18 mouse cellular contexts compared by ENCODE assay signal in genomic region chr2:3822483-3823455, GRCm38 (mm10).
A peak's percentile ranks its signal among the peaks of the same experiment; 100 is the strongest.
DNase-seq lines count a peak whose midpoint lies in the region; ATAC-seq lines count a peak whose summit lies in the region.
"Had no signal": no experiment of that assay in that cellular context is flagged by ENCODE, and none has a peak within 500 bp of the region (broad histone marks: within the 10 kb centered on the region; RNA-seq: fewer than 3 reads in every experiment).

No protein-coding gene starts in this region.

- no peak overlapping the region for H3K9ac ChIP-seq in forebrain, embryonic 14.5 days (ENCODE audit: low read length)
- H3K9ac ChIP-seq in forebrain, embryonic 11.5 days (ENCODE audit: low read length), result no peak overlapping the region
- no peak overlapping the region for H3K9ac ChIP-seq in neural tube, embryonic 13.5 days
- H3K9ac ChIP-seq: embryonic facial prominence, embryonic 13.5 days; liver, embryonic 13.5 days had no signal

- no peak overlapping the region for H3K27ac ChIP-seq in forebrain, embryonic 14.5 days (ENCODE audit: low read depth, low read length)
- no peak overlapping the region for H3K27ac ChIP-seq in forebrain, embryonic 11.5 days (ENCODE audit: low read depth, low read length)
- H3K27ac ChIP-seq in neural tube, embryonic 13.5 days (replicated peaks), result no peak overlapping the region
- H3K27ac ChIP-seq: embryonic facial prominence, embryonic 13.5 days; gastrocnemius, adult 2 months; layer of hippocampus, adult 2 months; liver, embryonic 13.5 days had no signal

- DNase-seq in forebrain, embryonic 14.5 days (ENCODE audit: low spot score), result peak; percentile 56
- DNase-seq in forebrain, embryonic 11.5 days (ENCODE audit: low spot score), result no peak
- DNase-seq in kidney, postnatal 10 days, result peak; percentile 12
- DNase-seq in kidney, adult 11 months, result no peak
- peak; percentile 79 to 81 for DNase-seq in adrenal gland, postnatal 36 days
- no peak for DNase-seq in gastrocnemius, postnatal 14 days
- no peak for DNase-seq in thymus, adult 18-20 months
- DNase-seq: B cell, adult 2 months; cerebellum, adult 11 months; cerebellum, postnatal 36 days; gastrocnemius, adult 2 months; heart, postnatal 36 days; liver, embryonic 13.5 days had no signal

- no peak overlapping the region for H3K4me2 ChIP-seq in forebrain, embryonic 14.5 days (ENCODE audit: low read length)
- H3K4me2 ChIP-seq in forebrain, embryonic 11.5 days (ENCODE audit: low read depth, low read length, severe bottlenecking), result no peak overlapping the region
- H3K4me2 ChIP-seq in neural tube, embryonic 13.5 days, result no peak overlapping the region
- H3K4me2 ChIP-seq: embryonic facial prominence, embryonic 13.5 days; liver, embryonic 13.5 days had no signal

- no peaks in the 10 kb centered on the region for H3K27me3 ChIP-seq in forebrain, embryonic 14.5 days (replicated peaks; ENCODE audit: control insufficient read depth, insufficient read depth, low read length)
- no peaks in the 10 kb centered on the region for H3K27me3 ChIP-seq in forebrain, embryonic 11.5 days (ENCODE audit: control insufficient read depth, insufficient read depth, low read length)
- no peaks in the 10 kb centered on the region for H3K27me3 ChIP-seq in neural tube, embryonic 13.5 days
- H3K27me3 ChIP-seq: embryonic facial prominence, embryonic 13.5 days; liver, embryonic 13.5 days had no signal

- 0 out of 2 replicates have a peak, but pooled peaks have one; percentile 44 for ATAC-seq in forebrain, embryonic 14.5 days
- ATAC-seq in forebrain, embryonic 11.5 days (replicated peaks; ENCODE audit: low FRiP score), result no peak
- ATAC-seq in neural tube, embryonic 13.5 days (ENCODE audit: low read depth), result peak; percentile 36; the same call in 1 of the 2 replicates
- ATAC-seq: lung, postnatal 0 days had no signal

- intact Hi-C loops in gastrocnemius, postnatal 14 days (cut with DNase I; ENCODE audit: low total_unique reads), result no loop called here

- H3K4me3 ChIP-seq in forebrain, embryonic 14.5 days (ENCODE audit: low read depth, low read length), result no peak overlapping the region
- no peak overlapping the region for H3K4me3 ChIP-seq in forebrain, embryonic 11.5 days (ENCODE audit: low read depth, low read length)
- no peak overlapping the region for H3K4me3 ChIP-seq in neural tube, embryonic 13.5 days
- H3K4me3 ChIP-seq: embryonic facial prominence, embryonic 13.5 days; gastrocnemius, adult 2 months; layer of hippocampus, adult 2 months; liver, embryonic 13.5 days; megakaryocyte, embryonic 14.5 days had no signal

- H3K4me1 ChIP-seq in forebrain, embryonic 14.5 days (ENCODE audit: control insufficient read depth, insufficient read depth, low read length), result no peaks in the 10 kb centered on the region
- H3K4me1 ChIP-seq in forebrain, embryonic 11.5 days (replicated peaks; ENCODE audit: control insufficient read depth, insufficient read depth, low read length), result no peaks in the 10 kb centered on the region
- H3K4me1 ChIP-seq in neural tube, embryonic 13.5 days (replicated peaks), result peaks cover 18% of the 10 kb centered on the region
- H3K4me1 ChIP-seq: liver, embryonic 13.5 days; megakaryocyte, embryonic 14.5 days had no signal

- WGBS in forebrain, embryonic 14.5 days, result 77% methylated on average over 8 of the region's 8 CpGs
- WGBS in forebrain, embryonic 11.5 days, result 82% methylated on average over 8 of the region's 8 CpGs
- WGBS in neural tube, embryonic 13.5 days, result 49% methylated on average over 8 of the region's 8 CpGs

- no peaks in the 10 kb centered on the region for H3K36me3 ChIP-seq in forebrain, embryonic 14.5 days (ENCODE audit: control insufficient read depth, insufficient read depth, low read length)
- H3K36me3 ChIP-seq in forebrain, embryonic 11.5 days (ENCODE audit: control insufficient read depth, insufficient read depth, low read length), result no peaks in the 10 kb centered on the region
- no peaks in the 10 kb centered on the region for H3K36me3 ChIP-seq in neural tube, embryonic 13.5 days
- H3K36me3 ChIP-seq: embryonic facial prominence, embryonic 13.5 days; liver, embryonic 13.5 days had no signal

- H3K9me3 ChIP-seq in forebrain, embryonic 14.5 days (replicated peaks; ENCODE audit: control insufficient read depth, low read length), result no peaks in the 10 kb centered on the region
- no peaks in the 10 kb centered on the region for H3K9me3 ChIP-seq in forebrain, embryonic 11.5 days (ENCODE audit: control insufficient read depth, low read length)
- no peaks in the 10 kb centered on the region for H3K9me3 ChIP-seq in neural tube, embryonic 13.5 days
- H3K9me3 ChIP-seq: embryonic facial prominence, embryonic 13.5 days; liver, embryonic 13.5 days; megakaryocyte, embryonic 14.5 days had no signal

Comparison
In these comparisons a context has a peak if more than half of its experiments do, and no peak if none do; other contexts are left out.
1. DNase-seq: peak in forebrain, embryonic 14.5 days (single experiment), kidney, postnatal 10 days (single experiment) and adrenal gland, postnatal 36 days (2 of 2); none in forebrain, embryonic 11.5 days (single experiment), kidney, adult 11 months (single experiment), gastrocnemius, postnatal 14 days (single experiment) and thymus, adult 18-20 months (0 of 2).